Mouse (Mus musculus) CD4-positive, CD25-positive, alpha-beta regulatory T cell, adult 4 months (primary cell): ENCODE results near the gene Abcf3. TPM values are rescaled to one million over a fixed set of nuclear protein-coding genes. Genes with fewer than 3 reads are reported as not detected.

ENCODE experiments used
- ATAC-seq: one replicate; pipeline ENCODE4 v1.8.0; 2017
- polyA plus RNA-seq, 2 experiments: library from polyadenylated mRNA; unstranded; fragments of 100-300 nt; shearing (Covaris generic); gene quantifications; one replicate each; pipeline ENCODE4 v1.2.1; 2017

Gene Abcf3
- polyA plus RNA-seq, result 10 to 100 TPM; 74.2 to 95.0 TPM

DNA sequence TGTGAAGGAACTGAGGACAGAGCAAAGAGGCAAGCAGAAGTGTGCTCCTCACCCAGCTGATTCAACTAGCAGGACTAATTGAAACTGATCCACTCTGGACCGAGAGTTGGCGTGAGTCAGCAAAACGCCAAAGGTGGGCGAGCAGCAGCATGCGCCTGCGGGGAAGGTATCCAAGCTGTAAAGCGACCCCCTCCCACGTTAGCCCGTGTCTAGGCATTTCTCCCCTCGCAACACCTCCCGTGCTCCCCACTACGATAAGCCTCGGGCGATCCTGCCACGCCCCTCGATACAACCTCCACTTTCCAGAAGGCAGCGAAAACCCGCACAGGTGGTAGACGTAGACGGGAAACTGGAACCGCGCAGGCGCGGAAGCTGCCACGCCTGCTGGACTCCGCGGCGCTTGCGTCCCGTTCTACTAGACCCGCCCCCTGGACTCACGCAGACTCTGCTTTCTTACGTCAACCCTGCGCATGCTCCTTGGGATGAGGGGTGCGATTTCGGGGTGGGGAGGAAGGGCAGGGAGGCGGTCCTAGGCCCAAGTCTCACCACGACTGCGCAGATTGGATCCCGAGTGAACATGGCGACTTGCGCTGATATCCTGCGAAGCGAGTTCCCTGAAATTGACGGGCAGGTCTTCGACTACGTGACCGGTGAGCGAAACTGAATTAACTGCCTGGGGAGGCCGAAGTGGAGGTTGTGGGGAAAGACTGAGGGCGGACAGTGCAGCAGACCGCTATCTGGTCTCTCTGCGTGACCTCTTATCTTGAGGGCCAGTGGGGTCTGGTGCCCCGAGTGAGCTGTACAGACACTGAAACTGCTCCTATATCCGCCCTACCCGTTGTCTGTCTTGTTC, at the start of gene Abcf3:
Abcf3 (plus strand) TSS at position 482 of the 853 bp plus-strand sequence.
- ATAC-seq, result peak; percentile 97

GRCm38 (mm10) chr16:20498677-20499475, 49.5 kb upstream of the Abcf3 start, which contains the start of gene Eif2b5:
Eif2b5 (plus strand) TSS chr16:20498817.
- peak; percentile 89 for ATAC-seq

GRCm38 (mm10) chr16:20506000-20506399, 42.4 kb upstream of the Abcf3 start:
- ATAC-seq, result no peak

- no peak for ATAC-seq
These were observed 39.0 kb upstream of the Abcf3 start for GRCm38 (mm10) chr16:20509349-20509748.

DNA sequence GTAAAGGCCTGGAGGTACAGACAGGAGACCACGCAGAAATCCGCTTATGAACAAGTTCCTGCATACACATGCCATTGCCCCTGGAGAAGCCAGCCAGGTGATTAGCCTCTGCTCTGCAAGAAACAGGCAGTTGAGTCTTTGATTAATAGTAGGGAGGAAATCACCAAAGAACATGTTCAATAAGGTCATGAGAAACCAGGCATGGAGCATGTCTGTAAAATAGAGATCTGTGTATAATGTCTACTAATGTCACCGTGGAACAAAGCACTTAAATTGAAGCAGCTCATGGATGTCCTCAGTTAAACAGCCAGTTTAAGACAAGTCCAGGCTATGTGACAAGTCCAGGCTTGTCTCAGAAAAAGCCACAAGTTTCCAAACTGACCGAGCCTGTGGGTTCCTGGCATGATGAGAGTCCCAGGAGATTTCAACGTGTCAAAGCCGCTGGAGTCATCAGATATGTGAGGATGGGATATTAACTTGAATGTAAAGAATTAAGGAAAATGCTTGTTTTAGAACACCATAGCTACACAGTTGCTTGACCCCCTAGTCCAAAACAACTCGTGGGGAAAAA, 37.0 kb upstream of the Abcf3 start:
- no peak for ATAC-seq

DNA sequence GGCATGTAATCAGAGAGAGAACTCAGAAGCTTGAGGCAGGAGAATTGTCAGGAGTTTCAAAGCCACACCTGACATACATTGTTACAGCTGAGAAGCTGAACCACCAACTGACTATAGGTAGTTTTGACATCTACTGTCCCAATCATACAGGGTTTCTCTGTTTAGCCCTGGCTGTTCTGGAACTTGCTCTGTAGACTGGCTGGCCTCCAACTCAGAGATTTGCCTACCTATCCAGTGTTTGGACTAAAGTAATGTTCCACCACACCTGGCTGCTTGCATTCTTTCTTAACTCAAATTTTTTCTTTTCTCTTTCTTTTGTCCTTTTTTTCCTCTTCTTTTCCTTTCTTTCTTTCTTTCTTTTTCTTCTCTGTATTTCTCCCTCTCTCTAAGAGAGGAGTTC, 32.3 kb upstream of the Abcf3 start:
- ATAC-seq, result no peak

GRCm38 (mm10) chr16:20516726-20517201, 31.6 kb upstream of the Abcf3 start, which contains the start of gene Dvl3:
Dvl3 (plus strand) TSS chr16:20516982.
- peak; percentile 80 for ATAC-seq

DNA sequence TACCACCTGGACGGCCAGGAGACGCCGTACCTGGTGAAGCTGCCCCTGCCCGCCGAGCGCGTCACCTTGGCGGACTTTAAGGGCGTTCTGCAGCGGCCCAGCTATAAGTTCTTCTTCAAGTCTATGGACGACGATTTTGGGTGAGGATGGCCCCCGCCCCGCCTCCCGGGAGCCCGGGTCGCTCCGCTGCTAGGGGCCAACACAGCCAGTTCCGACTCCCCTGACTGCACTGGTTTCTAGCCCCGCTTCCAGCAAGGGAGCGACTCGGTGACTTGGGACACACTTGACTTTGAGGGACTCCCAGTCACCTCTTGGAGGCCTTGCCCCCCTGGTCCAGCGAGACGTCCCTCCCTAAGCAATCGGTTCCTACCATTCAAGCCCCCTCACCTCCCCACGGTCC, 31.2 kb upstream of the Abcf3 start:
- peak; percentile 48 for ATAC-seq

DNA sequence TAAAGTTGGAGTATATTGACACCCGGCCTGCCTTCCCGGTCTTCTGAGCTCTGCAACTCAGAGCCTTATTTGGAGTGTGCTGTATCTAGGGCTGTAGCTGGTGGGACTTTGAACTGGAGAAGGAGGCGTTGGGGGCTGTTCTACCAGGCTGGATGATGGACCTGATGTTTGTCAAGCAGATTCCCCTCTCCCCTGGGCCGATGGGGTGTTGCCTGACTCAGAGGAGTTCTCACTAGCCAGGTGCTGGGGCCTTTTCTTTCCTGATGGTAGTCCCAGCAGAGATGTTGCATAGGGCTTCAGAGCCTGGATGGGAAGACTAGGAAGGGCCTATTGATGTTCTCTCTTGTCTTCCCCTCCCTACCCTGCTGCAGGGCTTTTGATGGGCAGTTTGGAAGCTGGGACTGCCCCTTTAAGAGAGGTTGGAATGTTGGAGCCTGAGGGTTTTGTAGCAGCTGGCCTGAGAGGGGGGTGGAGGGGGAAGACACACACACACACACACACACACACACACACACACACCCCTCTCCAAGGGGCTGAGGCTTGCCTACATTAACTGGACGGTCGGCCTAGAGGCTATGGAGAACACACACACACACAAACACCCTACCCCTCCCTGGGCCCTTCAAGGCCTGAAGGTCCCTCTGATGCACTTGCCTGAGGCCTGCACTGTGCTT, 30.5 kb upstream of the Abcf3 start:
- peak; percentile 25 for ATAC-seq

DNA sequence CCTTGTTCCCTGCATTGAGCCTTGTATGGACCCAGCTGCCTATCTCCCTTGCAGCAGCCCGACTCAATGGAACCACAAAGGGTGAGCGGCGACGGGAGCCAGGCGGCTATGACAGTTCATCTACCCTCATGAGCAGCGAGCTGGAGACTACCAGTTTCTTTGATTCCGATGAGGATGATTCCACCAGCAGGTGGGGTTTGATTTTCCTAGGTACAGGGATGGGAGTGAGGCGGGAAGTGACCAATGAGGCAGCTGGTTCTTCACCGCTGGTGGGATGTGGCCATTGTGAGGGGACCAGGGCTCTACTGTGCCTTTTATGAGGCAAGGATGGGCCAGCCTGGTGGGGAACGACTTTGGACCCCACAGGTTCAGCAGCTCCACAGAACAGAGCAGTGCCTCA, 24.5 kb upstream of the Abcf3 start:
- no peak for ATAC-seq

DNA sequence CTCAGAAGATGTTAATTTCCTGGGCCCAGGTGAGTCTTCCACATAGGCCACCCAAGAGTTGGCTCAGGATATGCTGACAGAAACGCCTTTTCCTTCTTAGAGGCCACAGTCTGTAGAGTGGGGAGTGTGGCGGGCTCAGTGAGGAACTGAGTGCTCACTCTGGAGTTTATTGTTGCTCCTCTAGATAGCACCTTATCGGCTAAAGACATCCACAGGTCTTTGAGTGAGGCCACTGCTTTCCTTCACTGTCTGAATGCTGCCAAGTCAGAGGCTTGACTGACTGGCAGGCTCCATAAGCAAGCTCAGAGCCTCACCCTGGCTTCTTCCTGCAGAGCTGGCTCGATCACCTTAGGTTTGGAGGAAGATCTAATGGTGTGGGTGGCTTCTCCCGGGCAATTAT, 19.6 kb upstream of the Abcf3 start:
- ATAC-seq, result no peak

DNA sequence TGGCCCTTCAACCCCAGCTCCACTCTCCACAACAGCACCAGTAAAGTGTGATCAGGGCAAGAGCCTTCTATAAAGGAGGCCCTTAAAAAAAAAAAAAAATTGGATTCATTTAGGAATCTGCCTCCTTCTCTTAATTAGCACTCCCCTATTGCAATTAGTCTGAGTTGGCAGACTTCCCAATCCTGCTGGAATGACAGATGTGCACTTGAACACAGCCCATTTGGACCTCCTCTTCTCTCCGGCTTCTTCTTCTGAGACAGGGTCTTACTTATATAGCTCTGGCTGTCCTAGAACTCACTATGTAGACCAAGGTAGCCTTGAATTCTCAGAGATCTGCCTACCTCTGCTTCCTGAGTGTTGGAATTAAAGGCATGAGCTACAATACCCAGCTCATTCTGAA, 19.0 kb upstream of the Abcf3 start:
- no peak for ATAC-seq

GRCm38 (mm10) chr16:20530941-20531340, 17.4 kb upstream of the Abcf3 start:
- ATAC-seq, result no peak

- no peak for ATAC-seq
These were observed 13.6 kb upstream of the Abcf3 start for GRCm38 (mm10) chr16:20534617-20535295.

- ATAC-seq, result peak; percentile 99
These were observed 12.9 kb upstream of the Abcf3 start, which contains the start of gene Ap2m1 for GRCm38 (mm10) chr16:20535296-20536080. Ap2m1 (plus strand) TSS chr16:20535478.

DNA sequence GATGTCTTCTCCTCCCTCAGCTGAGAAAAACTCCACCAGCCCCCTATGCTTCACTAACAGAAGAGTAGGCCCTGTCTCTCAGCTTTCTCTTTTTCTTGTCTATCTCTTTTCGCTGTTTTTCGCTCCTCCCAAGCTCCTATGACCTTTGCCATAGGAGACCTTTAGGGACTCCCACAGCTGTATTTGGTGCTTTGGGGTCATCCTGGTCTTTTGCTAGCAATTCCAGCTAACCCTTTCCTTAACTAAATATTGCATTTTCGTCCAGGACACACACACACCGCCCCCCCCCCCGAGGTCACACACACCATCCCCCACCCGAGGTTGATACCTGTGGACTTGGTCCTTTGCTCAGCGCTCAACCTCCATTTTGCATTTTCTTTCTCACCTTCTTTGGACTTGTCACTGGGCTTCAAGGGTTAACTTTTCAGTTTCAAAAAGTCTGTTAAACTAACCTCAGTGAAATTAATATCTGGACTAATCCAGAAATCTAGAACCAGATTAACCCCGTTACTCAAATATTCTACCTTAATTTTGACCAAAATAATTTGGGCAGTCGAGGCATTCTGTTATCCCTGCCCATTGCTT, 12.2 kb upstream of the Abcf3 start:
- no peak for ATAC-seq

DNA sequence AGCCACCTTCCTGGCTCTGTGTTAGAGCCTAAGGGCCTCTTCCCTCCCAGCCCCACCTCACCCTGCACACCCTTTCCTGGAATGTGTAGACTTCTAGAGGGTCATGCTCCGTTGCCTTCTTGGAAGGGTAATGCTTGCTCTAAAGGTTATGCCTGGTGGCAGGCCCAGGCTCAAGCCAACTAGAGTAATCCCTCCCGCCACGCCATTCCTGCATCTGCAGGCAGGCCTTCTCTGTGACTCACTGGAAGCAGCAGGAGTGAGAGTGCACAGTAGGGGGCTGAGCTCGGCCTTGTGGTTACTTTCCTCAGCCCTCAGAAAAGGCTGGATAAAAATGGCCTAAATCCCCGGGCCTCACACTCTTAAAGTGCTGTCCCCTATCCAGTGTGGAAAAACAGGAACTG, 11.3 kb upstream of the Abcf3 start:
- ATAC-seq, result no peak

- no peak for ATAC-seq
These were observed 10.6 kb upstream of the Abcf3 start for GRCm38 (mm10) chr16:20537601-20538320.

- no peak for ATAC-seq
These were observed 8.7 kb upstream of the Abcf3 start for GRCm38 (mm10) chr16:20539649-20540048.

DNA sequence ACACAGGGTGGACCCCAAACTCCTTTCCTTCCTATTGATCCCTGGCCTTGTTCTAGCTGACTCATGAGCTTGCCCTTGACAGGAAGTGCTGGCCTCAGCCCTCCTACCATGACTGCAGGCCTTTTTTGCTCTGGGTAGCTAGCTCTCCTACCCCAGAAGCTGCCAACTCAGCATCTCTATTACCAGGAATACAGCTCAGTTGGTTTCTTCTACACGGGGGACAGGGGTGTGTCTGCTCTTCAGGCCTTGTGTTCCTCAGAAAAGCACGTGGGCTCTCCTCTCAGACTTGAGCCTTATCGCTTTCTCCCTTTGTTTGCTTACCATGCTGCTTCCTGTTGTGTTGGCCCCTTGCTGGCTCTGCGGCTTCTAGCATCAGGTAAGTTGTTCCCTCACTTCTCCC, 7.9 kb upstream of the Abcf3 start:
- no peak for ATAC-seq
